Mouse (Mus musculus): ENCODE data around the gene Chil5.

DNA sequence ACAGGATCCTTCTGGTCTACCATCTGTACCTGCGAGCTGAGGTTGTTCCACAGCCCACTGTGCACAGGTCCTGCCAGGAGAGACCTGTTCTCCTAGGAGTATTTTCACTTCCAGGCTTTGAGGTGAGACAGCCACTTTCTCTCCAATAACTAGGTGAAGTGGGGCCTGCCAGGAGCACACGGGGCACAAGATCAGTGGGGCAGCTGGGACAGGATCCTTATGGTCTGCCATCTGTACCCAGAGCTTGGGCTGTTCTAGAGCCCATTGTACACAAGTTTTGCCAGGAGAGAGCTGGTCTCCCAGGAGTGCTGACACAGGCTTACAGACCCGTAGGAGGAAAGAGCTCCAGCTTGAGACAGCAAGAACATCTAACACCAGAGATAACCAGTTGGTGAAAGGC is 25.4 kb upstream of the Chil5 start:
- no peak for TF ChIP-seq EP300 (IDR thresholded peaks at IDR 0.05; ENCODE audit: insufficient read depth, low read depth, low read length)
- TF ChIP-seq CTCF (IDR thresholded peaks at IDR 0.05): no peak
- no peak for TF ChIP-seq POLR2A (IDR thresholded peaks at IDR 0.05; ENCODE audit: insufficient read depth, low read depth, low read length)

Data from heart, adult 2 months (tissue).